Mouse (Mus musculus) liver, embryonic 13.5 days (tissue): ENCODE data around the gene Nploc4. TPM values are rescaled to one million over a fixed set of nuclear protein-coding genes. Genes with fewer than 3 reads are reported as not detected.
"Not testable (repeated sequence)": the region's sequence is repeated elsewhere in the genome, so short reads cannot be mapped to it uniquely, and the experiment has no call there.

Source experiments
- ATAC-seq: fragments of 200-750 bp; cut with Nextera tagmentation; 2 replicates; pipeline ENCODE4 v1.8.0; 2017; ENCODE audit warnings: low read depth, mild to moderate bottlenecking, moderate number of reproducible peaks, moderate library complexity
- DNase-seq: peaks from one replicate; pipeline ENCODE4 v3.0.0; 2022
- H3K27ac ChIP-seq: fragments of 300-500 bp; sonication (generic); 2 replicates; pipeline ENCODE4 v1.5.1; 2015; ENCODE audit warnings: moderate library complexity, mild to moderate bottlenecking, inconsistent platforms
- H3K27me3 ChIP-seq: fragments of 300-500 bp; sonication (generic); 2 replicates; pipeline ENCODE4 v1.6.1; 2015; ENCODE audit warnings: mild to moderate bottlenecking, inconsistent platforms
- H3K36me3 ChIP-seq: fragments of 300-500 bp; sonication (generic); 2 replicates; pipeline ENCODE4 v1.6.1; 2015; ENCODE audit warnings: mild to moderate bottlenecking, inconsistent platforms
- H3K4me1 ChIP-seq: fragments of 300-500 bp; sonication (generic); replicated peaks from 2 replicates; pipeline ENCODE4 v1.6.1; 2015; ENCODE audit warnings: inconsistent platforms
- H3K4me2 ChIP-seq: fragments of 300-500 bp; sonication (generic); 2 replicates; pipeline ENCODE4 v1.6.1; 2015; ENCODE audit warnings: inconsistent platforms, mild to moderate bottlenecking, moderate library complexity
- H3K4me3 ChIP-seq: fragments of 300-500 bp; sonication (generic); replicated peaks from 2 replicates; pipeline ENCODE4 v1.5.1; 2015; ENCODE audit warnings: mild to moderate bottlenecking, inconsistent platforms
- H3K9ac ChIP-seq: fragments of 300-500 bp; sonication (generic); 2 replicates; pipeline ENCODE4 v1.6.1; 2015; ENCODE audit warnings: mild to moderate bottlenecking, inconsistent platforms
- H3K9me3 ChIP-seq: fragments of 300-500 bp; sonication (generic); replicated peaks from 2 replicates; pipeline ENCODE4 v1.6.1; 2016; ENCODE audit warnings: inconsistent platforms
- WGBS: fragments of 180-500 bp; shearing (Covaris S2); methylation state at CpG from one replicate; pipeline ENCODE4 v1.1.7; 2015; ENCODE audit not compliant: insufficient replicate concordance; 5-methylcytosine and 5-hydroxymethylcytosine counted together
- polyA plus RNA-seq: library from polyadenylated mRNA; unstranded; fragments of >200 nt; fragmentation: Nextera tagmentation; extraction: Ambion mirVana; gene quantifications from 2 replicates; pipeline ENCODE4 v1.2.1, GENCODE M21; 2015

The Nploc4 gene
- polyA plus RNA-seq, 1 experiment from 2014 or later = 22.3 TPM

- Histone ChIP-seq H3K9ac (no peak overlapping the region), H3K4me2 (no peak overlapping the region; the same call in 1 of the 2 replicates), H3K27me3 (peaks cover 29% of the 10 kb centered on the region), H3K9me3 (no peaks in the 10 kb centered on the region), H3K36me3 (peaks cover 8% of the 10 kb centered on the region), H3K27ac (peak overlapping the region; percentile 92), H3K4me1 (peaks cover 86% of the 10 kb centered on the region), H3K4me3 (no peak overlapping the region; the same call in 1 of the 2 replicates)
- WGBS = 84% methylated on average over 10 of the region's 10 CpGs
- no peak for ATAC-seq
- DNase-seq = no peak
Observed at GRCm38 (mm10) chr11:120351250-120352092, 86.0 kb downstream of the Nploc4 start.

DNA sequence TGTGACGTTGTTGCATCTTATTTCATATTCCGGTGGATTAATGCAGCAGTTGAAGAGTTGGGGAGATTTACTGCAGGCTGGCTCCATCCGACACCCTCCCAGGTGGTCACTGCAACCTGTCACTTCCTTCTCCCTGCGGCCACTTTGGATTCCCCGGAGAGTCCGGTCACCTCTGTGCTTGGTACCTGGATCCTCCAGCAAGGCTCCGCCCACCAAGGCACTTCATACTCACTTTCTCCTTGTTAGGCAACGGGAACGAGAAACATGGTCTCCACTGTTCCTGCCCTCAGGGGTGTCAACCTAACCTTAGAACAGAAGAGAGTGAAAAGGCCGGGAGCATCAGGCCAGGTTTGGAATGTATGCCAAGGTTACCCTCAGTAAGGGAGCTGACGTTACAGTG is 86.8 kb downstream of the Nploc4 start:
- peaks cover 78% of the 10 kb centered on the region for H3K4me1 ChIP-seq

DNA sequence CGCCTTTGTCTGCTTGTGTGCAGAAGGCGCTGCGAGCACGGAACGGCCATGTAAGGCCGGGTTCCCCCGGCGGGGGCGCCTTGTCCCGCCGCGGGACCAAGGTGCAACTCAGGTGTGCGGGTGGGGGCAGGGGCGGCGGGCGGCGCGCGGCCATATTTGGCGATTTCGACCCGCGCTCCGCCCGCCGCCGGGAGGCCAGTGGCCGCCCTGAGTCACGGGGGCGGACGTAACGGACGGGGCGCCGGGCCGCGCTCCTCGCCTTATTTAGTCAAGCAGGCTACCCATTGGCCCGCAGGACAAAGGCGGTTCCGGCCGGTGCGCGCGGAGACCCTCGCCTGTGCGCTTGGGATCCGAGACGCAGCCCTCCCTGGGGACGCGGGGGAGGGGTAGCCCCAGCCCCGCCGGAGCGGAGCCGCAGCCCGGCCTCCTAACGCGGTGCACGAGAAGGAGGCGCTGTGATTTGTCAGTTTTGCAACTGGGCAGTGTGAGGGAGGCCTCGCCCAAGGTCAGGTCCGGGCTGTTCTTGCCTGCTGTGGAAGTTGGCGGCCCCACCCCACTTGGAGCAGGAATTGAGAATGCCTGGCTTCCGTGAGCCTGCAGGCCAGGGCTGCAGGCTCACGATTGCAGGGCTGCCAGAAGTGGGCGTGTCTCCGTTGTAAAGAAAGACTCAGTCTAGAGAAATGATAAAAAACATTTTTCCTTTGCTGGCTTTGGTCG is 87.4 kb downstream of the Nploc4 start:
- Histone ChIP-seq H3K9ac (peak overlapping the region; percentile 100), H3K36me3 (peaks cover 14% of the 10 kb centered on the region), H3K4me3 (peak overlapping the region; percentile 97), H3K4me1 (peaks cover 76% of the 10 kb centered on the region), H3K9me3 (no peaks in the 10 kb centered on the region), H3K27me3 (peaks cover 29% of the 10 kb centered on the region), H3K4me2 (peak overlapping the region; percentile 99), H3K27ac (peak overlapping the region; percentile 92)
- DNase-seq = peak; percentile 65
- WGBS = under 1% methylated on average over 68 of the region's 68 CpGs
- ATAC-seq = peak; percentile 14

More for the DNA sequence above, 86.8 kb downstream of the Nploc4 start:
- Histone ChIP-seq H3K36me3 (peaks cover 10% of the 10 kb centered on the region), H3K27ac (peak overlapping the region; percentile 92), H3K4me3 (peak overlapping the region; percentile 97), H3K27me3 (peaks cover 29% of the 10 kb centered on the region), H3K9me3 (no peaks in the 10 kb centered on the region), H3K4me2 (peak overlapping the region; percentile 99), H3K9ac (peak overlapping the region; percentile 100; the same call in 1 of the 2 replicates)
- no peak for DNase-seq
- no peak for ATAC-seq
- 47% methylated on average over 11 of the region's 11 CpGs for WGBS

GRCm38 (mm10) chr11:120349371-120349985 is 88.0 kb downstream of the Nploc4 start:
- peaks cover 17% of the 10 kb centered on the region for H3K36me3 ChIP-seq
- H3K9me3 ChIP-seq = no peaks in the 10 kb centered on the region
- WGBS = 4% methylated on average over 16 of the region's 16 CpGs
- ATAC-seq (no peak), DNase-seq (no peak)
- H3K4me1 ChIP-seq = peaks cover 69% of the 10 kb centered on the region
- H3K27me3 ChIP-seq = peaks cover 29% of the 10 kb centered on the region
- peak overlapping the region; percentile 97 for H3K4me3 ChIP-seq
- peak overlapping the region; percentile 92 for H3K27ac ChIP-seq
- peak overlapping the region; percentile 100 for H3K9ac ChIP-seq
- H3K4me2 ChIP-seq = peak overlapping the region; percentile 99

DNA sequence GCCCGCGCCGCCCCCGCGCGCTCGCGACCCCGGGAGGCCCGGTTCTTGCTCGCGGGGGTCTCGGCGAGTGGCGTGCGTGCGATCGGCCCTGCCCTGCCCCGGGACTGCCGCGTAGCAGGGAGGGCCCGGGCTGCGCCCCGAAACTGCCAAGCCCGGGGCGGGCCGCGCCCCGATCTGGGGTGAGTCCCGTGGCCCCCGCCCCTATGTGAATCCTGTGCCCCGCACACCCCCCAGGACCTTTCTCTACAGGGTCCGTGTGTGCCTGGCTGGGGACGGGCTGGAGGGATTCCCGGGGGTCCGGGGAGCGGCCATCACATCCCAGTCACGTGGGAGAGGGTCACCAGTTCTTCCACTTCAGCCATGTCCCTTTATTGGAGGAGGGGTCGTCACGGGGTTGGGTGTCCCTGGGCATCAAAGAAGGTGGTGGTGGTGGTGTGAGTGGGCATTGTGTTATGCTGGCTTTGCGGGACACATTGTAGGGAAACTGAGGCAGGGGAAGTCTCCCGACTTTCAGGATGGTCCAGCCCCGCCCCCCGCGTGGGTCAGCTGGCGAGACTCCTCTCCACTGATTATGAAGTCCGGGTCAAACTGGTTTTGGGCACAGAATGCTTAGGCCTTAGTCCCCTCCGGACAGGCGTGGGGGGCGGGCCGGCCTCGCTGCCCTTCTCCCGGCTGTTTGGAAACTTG is 88.7 kb downstream of the Nploc4 start:
- H3K9ac ChIP-seq = peak overlapping the region; percentile 100
- ATAC-seq (no peak; the same call in 1 of the 2 replicates), DNase-seq (no peak)
- H3K27me3 ChIP-seq = peaks cover 29% of the 10 kb centered on the region
- H3K4me2 ChIP-seq = peak overlapping the region; percentile 99
- WGBS = 2% methylated on average over 48 of the region's 53 CpGs
- H3K36me3 ChIP-seq = peaks cover 17% of the 10 kb centered on the region
- H3K27ac ChIP-seq = peak overlapping the region; percentile 92
- peaks cover 63% of the 10 kb centered on the region for H3K4me1 ChIP-seq
- H3K9me3 ChIP-seq = no peaks in the 10 kb centered on the region
- H3K4me3 ChIP-seq = peak overlapping the region; percentile 97

DNA sequence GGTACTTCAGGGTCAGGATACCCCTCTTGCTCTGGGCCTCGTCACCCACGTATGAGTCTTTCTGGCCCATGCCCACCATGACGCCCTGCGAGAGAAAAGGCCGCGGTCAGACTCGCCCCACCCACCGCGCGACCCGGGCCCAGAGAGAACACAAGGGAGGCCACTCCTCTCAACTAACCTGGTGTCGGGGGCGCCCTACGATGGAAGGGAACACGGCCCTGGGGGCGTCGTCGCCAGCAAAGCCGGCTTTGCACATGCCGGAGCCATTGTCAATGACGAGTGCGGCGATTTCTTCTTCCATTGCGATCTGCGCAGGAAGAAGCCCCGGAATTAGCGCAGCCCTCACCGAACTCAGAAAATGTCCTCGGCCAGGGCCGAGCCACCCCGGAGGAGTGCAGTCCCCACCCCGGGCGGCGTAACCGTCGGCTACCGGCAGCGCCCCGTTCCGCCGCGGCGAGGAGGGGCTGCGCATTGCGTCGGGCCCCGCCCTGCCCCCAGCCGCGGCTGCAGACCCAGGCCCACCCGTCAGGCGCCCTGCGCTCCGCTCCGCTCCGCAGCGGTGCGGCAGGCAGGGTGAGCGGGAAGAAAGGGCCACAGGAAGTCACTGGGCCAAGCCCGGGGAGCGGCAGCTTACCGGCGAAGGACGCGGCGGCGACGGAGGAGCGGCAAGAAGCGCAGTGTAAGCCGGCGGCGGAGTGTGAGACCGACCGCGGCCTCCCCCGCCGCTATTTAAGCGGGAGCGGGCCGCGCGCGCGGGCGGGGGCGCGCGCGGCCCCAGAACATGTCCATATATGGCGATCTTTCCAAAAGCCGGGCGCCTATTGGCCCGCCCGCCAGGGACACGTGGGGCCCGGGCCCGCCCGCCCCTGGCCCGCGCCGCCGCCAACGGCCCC is 89.5 kb downstream of the Nploc4 start, which contains the start of gene Actg1:
Gene Actg1 (minus strand): TSS at position 752 of the 893 bp plus-strand sequence.
- H3K9me3 ChIP-seq = no peaks in the 10 kb centered on the region
- peak within 1 kb of the TSS; percentile 97 for H3K4me3 ChIP-seq
- H3K9ac ChIP-seq = peak within 1 kb of the TSS; percentile 100
- peaks cover 29% of the 10 kb centered on the region for H3K27me3 ChIP-seq
- peak within 1 kb of the TSS; percentile 99 for H3K4me2 ChIP-seq
- DNase-seq (peak; percentile 67), ATAC-seq (peak; percentile 77)
- peak within 1 kb of the TSS; percentile 97 for H3K27ac ChIP-seq
- peaks cover 17% of the 10 kb centered on the region for H3K36me3 ChIP-seq
- 1% methylated on average over 101 of the region's 103 CpGs for WGBS
- H3K4me1 ChIP-seq = peaks cover 55% of the 10 kb centered on the region

- peak overlapping the region; percentile 100 for H3K9ac ChIP-seq
Observed at GRCm38 (mm10) chr11:120347301-120347700, 90.2 kb downstream of the Nploc4 start.

DNA sequence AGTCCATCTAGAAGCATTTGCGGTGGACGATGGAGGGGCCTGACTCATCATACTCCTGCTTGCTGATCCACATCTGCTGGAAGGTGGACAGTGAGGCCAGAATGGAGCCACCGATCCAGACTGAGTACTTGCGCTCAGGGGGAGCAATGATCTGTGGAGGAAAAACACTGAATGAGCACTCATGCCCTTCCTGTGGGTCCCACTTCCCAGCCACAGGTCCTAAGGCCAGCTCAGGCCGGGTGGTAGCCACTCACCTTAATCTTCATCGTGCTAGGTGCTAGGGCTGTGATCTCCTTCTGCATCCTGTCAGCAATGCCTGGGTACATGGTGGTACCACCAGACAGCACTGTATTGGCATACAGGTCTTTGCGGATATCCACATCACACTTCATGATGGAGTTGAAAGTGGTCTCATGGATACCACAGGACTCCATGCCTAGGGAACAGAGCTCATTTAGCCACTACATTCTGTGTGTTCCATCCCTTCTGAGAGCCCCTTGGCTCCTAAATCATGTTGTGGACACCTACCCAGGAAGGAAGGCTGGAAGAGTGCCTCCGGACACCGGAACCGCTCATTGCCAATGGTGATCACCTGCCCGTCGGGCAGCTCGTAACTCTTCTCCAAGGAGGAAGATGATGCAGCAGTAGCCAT is 91.0 kb downstream of the Nploc4 start:
- not testable (repeated sequence) for ATAC-seq, H3K27ac ChIP-seq, H3K9me3 ChIP-seq, DNase-seq
- peaks cover 17% of the 10 kb centered on the region for H3K36me3 ChIP-seq
- H3K4me1 ChIP-seq = peaks cover 40% of the 10 kb centered on the region
- H3K4me2 ChIP-seq = peak overlapping the region; percentile 59
- WGBS = 75% methylated on average over 11 of the region's 13 CpGs
- H3K4me3 ChIP-seq = peak overlapping the region; percentile 46
- H3K27me3 ChIP-seq = peaks cover 24% of the 10 kb centered on the region
- H3K9ac ChIP-seq = peak overlapping the region; percentile 56

More at GRCm38 (mm10) chr11:120347301-120347700, 90.2 kb downstream of the Nploc4 start:
- peaks cover 29% of the 10 kb centered on the region for H3K27me3 ChIP-seq
- H3K4me3 ChIP-seq = peak overlapping the region; percentile 97
- H3K27ac ChIP-seq = peak overlapping the region; percentile 97; the same call in 1 of the 2 replicates
- H3K4me2 ChIP-seq = peak overlapping the region; percentile 99
- no peaks in the 10 kb centered on the region for H3K9me3 ChIP-seq
- DNase-seq (no peak), ATAC-seq (no peak)
- 5% methylated on average over 10 of the region's 10 CpGs for WGBS
- peaks cover 48% of the 10 kb centered on the region for H3K4me1 ChIP-seq
- peaks cover 17% of the 10 kb centered on the region for H3K36me3 ChIP-seq

- Histone ChIP-seq H3K9me3 (no peaks in the 10 kb centered on the region), H3K27me3 (peaks cover 15% of the 10 kb centered on the region), H3K4me3 (no peak overlapping the region), H3K27ac (peak overlapping the region; percentile 55), H3K36me3 (peaks cover 17% of the 10 kb centered on the region), H3K4me1 (peaks cover 29% of the 10 kb centered on the region), H3K4me2 (peak overlapping the region; percentile 10; the same call in 1 of the 2 replicates), H3K9ac (no peak overlapping the region)
- WGBS = 53% methylated on average over 1 of the region's 1 CpGs
- no peak for ATAC-seq
- no peak for DNase-seq
Observed at GRCm38 (mm10) chr11:120345067-120345681, 92.3 kb downstream of the Nploc4 start.
